Mouse (Mus musculus) olfactory bulb, adult 2 months (tissue): ENCODE results near the gene Lrrn2.

Experiments used
- CTCF ChIP-seq: fragments of 200-500 bp; IDR thresholded peaks from 2 replicates; pipeline ENCODE4 v1.5.1; 2012; ENCODE audit warnings: low read depth, mild to moderate bottlenecking, low read length, moderate library complexity; ENCODE audit not compliant: insufficient read depth
- POLR2A ChIP-seq: fragments of 200-500 bp; IDR thresholded peaks from 2 replicates; pipeline ENCODE4 v1.6.1; 2012; ENCODE audit warnings: mild to moderate bottlenecking, low read depth, low read length, moderate library complexity; ENCODE audit not compliant: insufficient read depth

GRCm38 (mm10) chr1:132934856-132935255 lies 54.8 kb downstream of the Lrrn2 start:
- TF ChIP-seq POLR2A: no peak
- TF ChIP-seq CTCF: peak; percentile 40; the same call in 1 of the 2 replicates
